Mouse (Mus musculus) embryonic fibroblast, embryonic 13.5 days (primary cell): Measurements from ENCODE around the gene Lrguk.

ENCODE experiments used
- CTCF ChIP-seq: IDR thresholded peaks from 2 replicates; pipeline ENCODE4 v1.5.1; 2011; ENCODE audit warnings: mild to moderate bottlenecking, control low read depth, low read length, moderate library complexity, borderline replicate concordance; ENCODE audit not compliant: insufficient read depth
- POLR2A ChIP-seq: IDR thresholded peaks from 2 replicates; pipeline ENCODE4 v1.6.1; 2011; ENCODE audit warnings: low read depth, mild to moderate bottlenecking, control low read depth, low read length, moderate library complexity

GRCm38 (mm10) chr6:34179007-34179406, 149.8 kb downstream of the Lrguk start:
- TF ChIP-seq CTCF (no peak), POLR2A (no peak)
